Mouse (Mus musculus) left cerebral cortex, adult 11 months (tissue): ENCODE measurements at regions not wholly inside any gene's neighbourhood (a gene's known extent, or its start where the extent isn't known, plus 50 kb on each side); places are given as distances from the start of the nearest gene placed in this dataset.
"Not testable (repeated sequence)": the region's sequence is repeated elsewhere in the genome, so short reads cannot be mapped to it uniquely, and the experiment has no call there.

Experiments
- DNase-seq: peaks from one replicate; pipeline ENCODE4 v3.0.0; 2022; ENCODE audit warnings: low spot score

- DNase-seq, result not testable (repeated sequence)
Measured at GRCm38 (mm10) chr17:10150403-10150689, 169.3 kb downstream of the Qk start.

GRCm38 (mm10) chr17:10149682-10150402 lies 169.8 kb downstream of the Qk start:
- DNase-seq, result no peak

GRCm38 (mm10) chr17:10147106-10147505 lies 172.5 kb downstream of the Qk start:
- no peak for DNase-seq

- DNase-seq, result no peak
Measured at GRCm38 (mm10) chr17:10146576-10146975, 173.1 kb downstream of the Qk start.

- DNase-seq, result no peak
Measured at GRCm38 (mm10) chr17:10138847-10139246, 180.8 kb downstream of the Qk start.

GRCm38 (mm10) chr17:10138374-10138773 lies 181.3 kb downstream of the Qk start:
- DNase-seq, result no peak

- DNase-seq, result no peak
Measured at GRCm38 (mm10) chr17:10135111-10135510, 184.5 kb downstream of the Qk start.

GRCm38 (mm10) chr17:10128591-10128990 lies 191.1 kb downstream of the Qk start:
- DNase-seq, result no peak

GRCm38 (mm10) chr17:10122411-10122810 lies 197.2 kb downstream of the Qk start:
- no peak for DNase-seq

- DNase-seq, result no peak
Measured at GRCm38 (mm10) chr17:10112118-10112517, 207.5 kb downstream of the Qk start.

- no peak for DNase-seq
Measured at GRCm38 (mm10) chr17:10110375-10110675, 209.3 kb downstream of the Qk start.

GRCm38 (mm10) chr17:10109511-10110374 lies 209.9 kb downstream of the Qk start:
- DNase-seq, result no peak

GRCm38 (mm10) chr17:10105299-10105698 lies 214.4 kb downstream of the Qk start:
- DNase-seq, result no peak

GRCm38 (mm10) chr17:10098199-10098598 lies 221.5 kb downstream of the Qk start:
- no peak for DNase-seq

GRCm38 (mm10) chr17:10097691-10098090 lies 222.0 kb downstream of the Qk start:
- no peak for DNase-seq

GRCm38 (mm10) chr17:10095841-10096301 lies 223.8 kb downstream of the Qk start:
- no peak for DNase-seq

- no peak for DNase-seq
Measured at GRCm38 (mm10) chr17:10094108-10094521, 225.5 kb downstream of the Qk start.

- DNase-seq, result no peak
Measured at GRCm38 (mm10) chr17:10093437-10094107, 226.1 kb downstream of the Qk start.

GRCm38 (mm10) chr17:10087192-10087886 lies 232.3 kb downstream of the Qk start:
- DNase-seq, result no peak

GRCm38 (mm10) chr17:10086558-10086957 lies 233.1 kb downstream of the Qk start:
- DNase-seq, result no peak

- no peak for DNase-seq
Measured at GRCm38 (mm10) chr17:10086132-10086531, 233.5 kb downstream of the Qk start.

- DNase-seq, result no peak
Measured at GRCm38 (mm10) chr17:10081721-10082120, 237.9 kb downstream of the Qk start.
